Mouse (Mus musculus) liver, postnatal 0 days (tissue): ENCODE results near the gene Nfe2l2.

Experiments
- CTCF ChIP-seq: sonication (generic); IDR thresholded peaks from 2 replicates; pipeline ENCODE4 v1.5.1; 2016; ENCODE audit warnings: antibody characterized with exemption, low read depth
- EP300 ChIP-seq: IDR thresholded peaks from 2 replicates; pipeline ENCODE4 v1.6.1; 2016; ENCODE audit warnings: antibody characterized with exemption, low read depth, mild to moderate bottlenecking

DNA sequence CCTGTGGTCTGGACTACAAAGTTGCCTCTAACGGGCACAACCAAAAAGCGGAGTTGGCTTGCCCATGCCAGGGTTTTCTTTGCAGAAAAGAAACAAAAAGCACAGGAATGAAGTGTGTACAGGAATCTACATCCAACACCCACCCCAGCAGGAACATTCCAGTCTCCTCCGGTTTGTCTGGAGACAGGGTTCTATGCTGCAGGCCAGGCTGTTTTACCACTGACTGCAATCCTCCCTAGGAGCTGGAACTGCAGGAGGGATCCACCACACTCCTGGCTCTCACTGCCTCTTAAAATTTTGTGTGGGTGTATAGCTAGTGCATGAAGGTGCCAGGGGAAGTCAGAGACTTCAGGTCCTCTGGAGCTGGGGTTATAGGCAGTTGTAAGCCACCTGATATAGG lies 5.6 kb downstream of the Nfe2l2 start:
- TF ChIP-seq CTCF (no peak), EP300 (no peak)
